Mouse (Mus musculus): ENCODE data around the gene Mvp. TPM values are rescaled to one million over a fixed set of nuclear protein-coding genes. Genes with fewer than 3 reads are reported as not detected.

The Mvp gene
- polyA plus RNA-seq, 1 experiment = 72.4 TPM

DNA sequence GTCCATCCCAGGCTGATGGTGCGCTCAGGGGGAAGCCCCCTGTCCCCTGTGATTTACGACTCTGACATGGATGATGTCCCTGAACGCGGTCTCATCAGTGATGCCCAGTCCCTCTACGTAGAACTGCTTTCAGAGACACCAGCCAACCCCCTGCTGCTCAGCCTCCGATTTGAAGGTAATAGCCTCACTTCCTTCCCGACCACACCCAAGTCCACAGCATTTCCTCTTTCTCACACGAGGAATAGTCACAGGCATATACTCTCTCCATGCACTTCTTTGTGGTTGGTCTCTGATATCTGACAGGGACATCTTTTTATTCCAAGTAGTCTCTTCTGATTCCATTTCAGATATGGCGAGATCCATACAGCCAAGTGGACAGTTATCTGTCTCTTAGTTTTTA, 54.6 kb downstream of the Mvp start:
- TF ChIP-seq GATA1 (IDR thresholded peaks at IDR 0.05; ENCODE audit: borderline replicate concordance, low read length) (no peak), FLI1 (IDR thresholded peaks at IDR 0.05; ENCODE audit: low read length) (no peak)
- H3K4me1 ChIP-seq = peaks cover 12% of the 10 kb centered on the region; the same call in 1 of the 2 replicates
- no peak overlapping the region for H3K4me3 ChIP-seq (replicated peaks)
- peaks cover 60% of the 10 kb centered on the region for H3K27me3 ChIP-seq (replicated peaks)
- H3K36me3 ChIP-seq (replicated peaks; ENCODE audit: low read length) = no peaks in the 10 kb centered on the region
- H3K9me3 ChIP-seq = no peaks in the 10 kb centered on the region

DNA sequence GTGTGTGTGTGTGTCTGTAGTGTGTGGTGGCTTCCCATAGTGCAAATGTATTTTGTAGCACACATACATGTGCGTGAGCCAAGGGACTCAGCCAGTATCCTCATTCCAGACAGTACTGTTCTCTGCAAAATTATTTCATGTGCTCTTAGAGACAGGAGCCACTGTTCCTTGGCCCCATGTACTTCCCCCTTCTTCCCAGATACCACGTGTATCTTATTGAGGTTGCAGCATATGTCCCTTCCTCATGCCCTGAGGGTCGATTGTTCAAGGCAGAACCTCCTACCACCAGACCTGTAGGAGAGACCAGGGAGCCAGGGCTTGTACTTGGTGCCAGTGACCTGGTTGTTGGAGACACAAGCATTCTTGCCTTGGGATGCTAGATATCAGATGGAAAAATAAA, 59.3 kb downstream of the Mvp start:
- no peak for TF ChIP-seq FLI1 (IDR thresholded peaks at IDR 0.05; ENCODE audit: low read length)
- TF ChIP-seq GATA1 (IDR thresholded peaks at IDR 0.05; ENCODE audit: borderline replicate concordance, low read length) = no peak
- Histone ChIP-seq H3K36me3 (replicated peaks; ENCODE audit: low read length) (no peaks in the 10 kb centered on the region), H3K27me3 (replicated peaks) (peaks cover 65% of the 10 kb centered on the region), H3K4me3 (replicated peaks) (no peak overlapping the region), H3K9me3 (no peaks in the 10 kb centered on the region), H3K4me1 (peaks cover 19% of the 10 kb centered on the region)

DNA sequence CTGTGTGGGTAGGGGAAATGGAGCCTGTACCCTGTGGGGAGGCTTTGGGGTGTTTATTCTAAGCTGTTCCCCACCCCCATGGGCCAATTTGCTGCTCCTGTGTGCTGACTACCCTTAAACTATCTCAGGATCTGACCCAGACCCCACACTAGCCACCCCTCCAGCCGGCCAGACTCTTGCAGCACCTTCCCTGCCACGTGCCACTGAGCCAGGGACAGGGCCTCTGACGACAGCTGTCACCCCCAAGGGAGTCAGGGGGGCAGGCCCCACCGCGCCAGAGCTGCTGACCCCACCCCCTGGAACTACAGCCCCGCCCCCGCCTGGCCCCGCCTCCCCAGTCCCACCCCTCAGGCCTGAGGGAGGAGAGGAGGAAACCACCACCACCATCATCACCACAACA, 61.8 kb downstream of the Mvp start:
- Histone ChIP-seq H3K4me1 (peaks cover 30% of the 10 kb centered on the region), H3K36me3 (replicated peaks; ENCODE audit: low read length) (peaks cover 2% of the 10 kb centered on the region), H3K9me3 (no peaks in the 10 kb centered on the region), H3K4me3 (replicated peaks) (no peak overlapping the region), H3K27me3 (replicated peaks) (peaks cover 76% of the 10 kb centered on the region)
- TF ChIP-seq FLI1 (IDR thresholded peaks at IDR 0.05; ENCODE audit: low read length) (no peak), GATA1 (IDR thresholded peaks at IDR 0.05; ENCODE audit: borderline replicate concordance, low read length) (no peak)

DNA sequence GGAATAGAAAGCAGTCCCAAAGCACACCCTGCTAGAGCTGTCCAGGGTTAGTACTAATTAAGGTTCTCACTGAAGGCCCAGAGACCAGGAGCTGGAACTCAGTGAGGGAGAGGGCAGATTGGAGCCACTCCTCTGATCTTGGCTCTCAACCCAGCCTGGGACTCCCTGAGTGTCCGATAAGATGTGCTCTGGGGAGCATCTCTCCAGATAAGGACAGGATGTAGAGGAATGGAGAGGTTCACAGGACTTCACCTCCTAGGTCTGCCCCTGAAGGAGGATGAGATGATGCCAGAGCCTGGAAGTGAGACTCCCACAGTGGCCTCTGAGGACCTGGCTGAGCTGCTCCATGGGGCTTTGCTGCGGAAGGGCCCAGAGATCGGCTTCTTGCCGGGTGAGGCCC, 62.7 kb downstream of the Mvp start:
- peaks cover 70% of the 10 kb centered on the region for H3K27me3 ChIP-seq (replicated peaks)

DNA sequence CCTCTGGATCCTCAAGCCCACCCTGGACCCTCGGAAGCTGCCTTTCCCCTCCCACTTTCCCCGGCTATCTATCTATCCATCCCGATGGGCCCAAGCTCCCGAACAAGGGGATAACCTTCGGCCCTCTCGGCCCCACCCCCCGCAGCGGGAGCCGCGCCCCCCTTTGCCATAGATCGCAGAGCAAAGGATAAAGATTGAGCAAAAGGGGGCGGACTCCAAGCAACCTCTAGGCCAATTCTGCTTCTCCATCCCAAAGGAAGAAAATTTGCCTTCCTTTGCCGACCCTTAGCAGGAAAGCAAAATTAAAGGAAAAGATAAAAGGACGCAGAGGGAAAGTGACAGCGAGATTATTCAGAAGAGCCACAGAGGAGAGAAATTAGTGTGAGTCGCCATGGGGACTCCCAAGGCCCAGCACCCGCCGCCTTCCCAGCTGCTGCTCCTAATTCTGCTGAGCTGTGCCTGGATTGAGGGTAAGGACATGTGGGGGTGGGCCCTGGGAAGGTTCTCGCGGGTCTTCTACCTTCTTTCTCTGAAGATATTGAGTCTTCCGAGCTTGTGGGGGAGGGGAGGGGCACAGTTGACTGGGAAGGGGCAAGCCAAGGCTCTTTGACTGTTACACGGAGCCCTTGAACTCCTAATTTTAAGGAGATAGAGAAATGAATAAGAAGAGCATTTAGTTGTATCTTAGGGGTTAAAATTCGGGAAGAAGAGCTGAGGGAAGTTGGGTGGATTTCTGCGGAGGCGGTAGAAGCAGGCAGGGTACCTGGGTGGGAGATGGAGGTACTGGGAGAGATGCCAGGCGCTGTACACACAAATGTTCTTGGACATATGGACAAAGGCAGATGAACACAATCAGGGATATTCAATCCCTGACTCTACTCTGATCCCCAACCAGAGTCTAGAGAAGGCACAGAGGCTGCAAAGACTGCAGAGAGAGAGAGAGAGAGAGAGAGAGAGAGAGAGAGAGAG, 63.5 kb downstream of the Mvp start:
- peaks cover 19% of the 10 kb centered on the region for H3K36me3 ChIP-seq (replicated peaks; ENCODE audit: low read length)
- H3K9me3 ChIP-seq = no peaks in the 10 kb centered on the region
- H3K27me3 ChIP-seq (replicated peaks) = peaks cover 66% of the 10 kb centered on the region
- peaks cover 30% of the 10 kb centered on the region for H3K4me1 ChIP-seq
- H3K4me3 ChIP-seq (replicated peaks) = no peak overlapping the region
- TF ChIP-seq FLI1 (IDR thresholded peaks at IDR 0.05; ENCODE audit: low read length) = no peak
- TF ChIP-seq GATA1 (IDR thresholded peaks at IDR 0.05; ENCODE audit: borderline replicate concordance, low read length) = no peak

More for the DNA sequence above, 62.7 kb downstream of the Mvp start:
- TF ChIP-seq FLI1 (IDR thresholded peaks at IDR 0.05; ENCODE audit: low read length) = no peak
- no peak for TF ChIP-seq GATA1 (IDR thresholded peaks at IDR 0.05; ENCODE audit: borderline replicate concordance, low read length)
- Histone ChIP-seq H3K4me3 (replicated peaks) (no peak overlapping the region), H3K4me1 (peaks cover 30% of the 10 kb centered on the region), H3K36me3 (replicated peaks; ENCODE audit: low read length) (peaks cover 11% of the 10 kb centered on the region), H3K9me3 (no peaks in the 10 kb centered on the region)

DNA sequence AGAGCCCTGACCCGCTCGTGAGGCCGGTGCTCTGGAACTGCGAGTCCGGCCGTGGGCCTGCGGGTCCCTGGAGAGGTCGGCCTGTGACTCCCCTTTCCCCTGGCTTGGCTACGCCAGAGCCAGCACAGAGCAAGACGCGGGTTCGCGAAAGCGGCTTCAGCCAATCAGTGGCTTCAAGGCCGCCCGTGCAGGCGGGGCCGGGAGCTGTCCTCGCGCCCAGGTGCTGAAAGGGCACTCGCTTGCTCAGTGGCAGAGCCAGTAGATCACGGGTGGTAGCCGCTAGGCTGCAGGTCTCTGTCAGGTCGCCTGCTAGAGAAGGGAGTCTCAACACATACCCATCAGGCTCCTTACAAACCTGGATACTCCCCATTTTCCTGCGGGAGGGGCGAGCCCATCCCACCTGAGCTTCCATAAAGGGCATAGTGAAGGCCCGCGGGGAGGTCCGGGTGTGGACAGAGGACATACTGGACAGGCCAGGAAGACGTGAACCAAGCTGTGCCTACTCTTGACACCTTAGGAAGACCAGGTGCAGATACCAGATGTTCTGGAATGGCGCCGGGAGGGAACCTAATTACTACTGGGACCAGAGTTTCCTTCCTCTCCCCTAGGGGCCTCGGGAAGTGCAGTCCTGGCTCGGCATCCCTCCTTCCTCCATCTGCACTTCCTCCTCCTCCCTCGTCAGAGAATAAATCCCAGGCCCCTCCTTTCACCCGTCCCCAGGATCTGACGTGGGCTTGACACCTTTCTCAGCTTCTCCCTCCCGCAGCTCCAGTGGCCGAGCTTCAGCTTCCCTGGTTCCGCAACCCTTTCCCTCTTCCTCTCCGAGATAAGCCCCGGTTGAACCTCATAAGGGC, 64.4 kb downstream of the Mvp start, which contains the start of gene Sez6l2:
TSS of gene Sez6l2 (plus strand) at position 771 of the 854 bp plus-strand sequence.
- TF ChIP-seq GATA1 (IDR thresholded peaks at IDR 0.05; ENCODE audit: borderline replicate concordance, low read length) (no peak), FLI1 (IDR thresholded peaks at IDR 0.05; ENCODE audit: low read length) (no peak)
- peaks cover 60% of the 10 kb centered on the region for H3K27me3 ChIP-seq (replicated peaks)
- H3K36me3 ChIP-seq (replicated peaks; ENCODE audit: low read length) = peaks cover 25% of the 10 kb centered on the region
- no peaks in the 10 kb centered on the region for H3K9me3 ChIP-seq
- peak within 1 kb of the TSS; percentile 89 for H3K4me3 ChIP-seq (replicated peaks)
- H3K4me1 ChIP-seq = peaks cover 30% of the 10 kb centered on the region

DNA sequence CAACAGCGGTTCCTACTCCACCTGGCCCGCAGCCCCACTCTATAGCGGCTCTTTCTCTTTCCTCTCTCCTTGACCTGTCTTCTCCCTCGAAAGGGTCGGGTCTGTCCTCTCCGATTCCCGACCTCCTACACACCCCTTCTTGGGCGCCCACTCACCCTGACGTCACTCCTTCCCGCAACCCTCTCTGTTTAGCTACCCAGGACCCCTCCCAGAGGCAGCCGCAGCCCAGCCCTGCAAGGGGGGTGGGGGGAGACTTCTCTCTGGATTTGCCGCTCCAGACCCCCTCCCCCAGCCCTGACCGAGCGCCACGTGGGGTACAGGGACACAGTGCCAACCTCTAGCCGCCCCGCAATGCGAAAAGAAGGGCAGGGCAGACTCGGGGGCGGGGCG, 65.0 kb downstream of the Mvp start, which contains the start of gene Asphd1:
TSS of gene Asphd1 (minus strand) at position 180 of the 390 bp plus-strand sequence.
- peaks cover 56% of the 10 kb centered on the region for H3K27me3 ChIP-seq (replicated peaks)
- peaks cover 30% of the 10 kb centered on the region for H3K4me1 ChIP-seq
- peaks cover 31% of the 10 kb centered on the region for H3K36me3 ChIP-seq (replicated peaks; ENCODE audit: low read length)

DNA sequence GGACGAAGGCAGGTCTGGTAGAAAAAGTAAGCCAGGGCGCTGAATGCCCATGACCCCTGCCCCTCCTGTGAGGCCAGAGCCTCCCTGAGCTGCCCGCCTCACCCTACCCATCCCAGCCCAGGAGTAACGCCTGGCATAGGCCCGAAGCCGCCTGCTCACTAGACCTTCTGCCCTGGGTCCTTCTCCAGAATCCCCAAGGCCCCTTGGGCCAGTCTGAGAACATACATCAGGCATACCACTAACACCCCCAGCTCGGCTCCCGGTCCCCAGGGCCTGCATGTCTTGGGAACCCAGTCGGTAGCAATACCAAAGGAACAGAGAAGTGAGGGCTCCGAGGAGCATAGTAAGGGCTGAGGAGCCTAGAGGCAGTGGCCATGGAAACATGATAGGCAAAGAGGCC, 65.8 kb downstream of the Mvp start:
- Histone ChIP-seq H3K36me3 (replicated peaks; ENCODE audit: low read length) (peaks cover 39% of the 10 kb centered on the region), H3K4me1 (peaks cover 30% of the 10 kb centered on the region), H3K9me3 (no peaks in the 10 kb centered on the region), H3K27me3 (replicated peaks) (peaks cover 49% of the 10 kb centered on the region), H3K4me3 (replicated peaks) (no peak overlapping the region)
- no peak for TF ChIP-seq GATA1 (IDR thresholded peaks at IDR 0.05; ENCODE audit: borderline replicate concordance, low read length)
- no peak for TF ChIP-seq FLI1 (IDR thresholded peaks at IDR 0.05; ENCODE audit: low read length)

More for the DNA sequence above, 65.0 kb downstream of the Mvp start, which contains the start of gene Asphd1:
- no peaks in the 10 kb centered on the region for H3K9me3 ChIP-seq
- no peak for TF ChIP-seq GATA1 (IDR thresholded peaks at IDR 0.05; ENCODE audit: borderline replicate concordance, low read length)
- no peak for TF ChIP-seq FLI1 (IDR thresholded peaks at IDR 0.05; ENCODE audit: low read length)
- H3K4me3 ChIP-seq (replicated peaks) = peak within 1 kb of the TSS; percentile 89

DNA sequence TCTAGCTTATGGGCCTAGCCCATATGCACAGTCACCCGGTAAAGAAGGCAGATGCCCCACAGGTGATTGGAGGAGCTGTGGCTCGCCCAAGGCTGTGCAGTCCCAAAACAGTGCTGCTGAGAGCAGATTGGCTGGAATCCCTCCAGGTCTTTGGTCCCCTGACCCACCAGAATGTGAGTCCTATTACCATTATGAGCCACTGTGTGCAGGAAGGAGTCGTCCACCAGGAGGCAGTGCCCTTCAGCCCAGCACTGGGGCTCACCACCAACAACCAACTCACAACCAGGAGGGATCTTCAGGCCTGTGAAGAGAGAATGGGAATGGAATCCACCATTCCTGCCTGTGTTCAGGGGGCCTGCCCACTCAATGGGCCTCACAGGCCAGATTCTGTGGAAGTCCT, 67.9 kb downstream of the Mvp start:
- TF ChIP-seq FLI1 (IDR thresholded peaks at IDR 0.05; ENCODE audit: low read length) (no peak), GATA1 (IDR thresholded peaks at IDR 0.05; ENCODE audit: borderline replicate concordance, low read length) (no peak)
- H3K36me3 ChIP-seq (replicated peaks; ENCODE audit: low read length) = peaks cover 60% of the 10 kb centered on the region
- peaks cover 30% of the 10 kb centered on the region for H3K4me1 ChIP-seq
- no peak overlapping the region for H3K4me3 ChIP-seq (replicated peaks)
- peaks cover 30% of the 10 kb centered on the region for H3K27me3 ChIP-seq (replicated peaks)
- H3K9me3 ChIP-seq = no peaks in the 10 kb centered on the region
